Mouse (Mus musculus) inflammation-experienced regulatory T-cells (primary cell): Measurements from ENCODE around the gene Pla2g1b. TPM values are rescaled to one million over a fixed set of nuclear protein-coding genes. Genes with fewer than 3 reads are reported as not detected.

Experiments
- polyA plus RNA-seq, 2 experiments: library from polyadenylated mRNA; unstranded; fragments of 100-300 nt; shearing (Covaris generic); gene quantifications; one replicate each; pipeline ENCODE4 v1.2.1; 2017

Gene Pla2g1b
- polyA plus RNA-seq: not detected

DNA sequence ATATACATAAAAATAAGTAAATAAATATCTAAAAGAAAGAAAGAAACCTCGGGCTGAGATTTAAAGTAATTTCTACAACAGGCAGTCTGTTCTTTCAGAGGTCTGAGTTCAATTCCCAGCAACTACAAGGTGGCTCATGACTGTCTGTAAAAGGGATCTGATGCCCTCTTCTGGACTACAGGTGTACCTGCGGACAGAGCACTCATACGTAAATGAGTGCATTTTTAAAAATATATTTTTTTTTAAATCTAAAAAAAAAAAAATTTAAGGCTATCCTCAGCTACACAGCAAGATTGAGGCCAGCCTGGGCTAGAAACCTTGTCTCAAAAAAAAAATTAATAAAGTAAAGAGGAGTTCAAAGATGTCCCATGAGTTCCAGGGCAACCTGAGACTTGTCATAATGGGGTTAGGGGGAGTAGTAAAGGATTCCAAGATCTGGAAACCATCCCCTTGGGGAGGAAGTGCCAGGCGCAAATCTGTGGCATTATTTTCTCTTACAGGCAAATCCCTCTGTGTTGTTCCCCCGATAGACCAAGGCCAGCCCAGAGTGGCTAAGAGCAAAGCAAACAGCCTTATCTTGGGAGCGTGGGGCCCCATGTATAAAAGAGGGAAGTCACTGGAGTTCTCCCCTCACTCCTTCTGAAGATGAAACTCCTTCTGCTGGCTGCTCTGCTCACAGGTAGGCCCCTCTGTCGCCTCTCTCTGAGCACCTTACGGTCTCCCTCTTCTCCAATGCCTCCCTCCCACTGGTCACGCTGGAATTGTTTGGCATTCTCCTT, at the start of gene Pla2g1b:
Pla2g1b (plus strand) TSS at position 621 of the 779 bp plus-strand sequence.

DNA sequence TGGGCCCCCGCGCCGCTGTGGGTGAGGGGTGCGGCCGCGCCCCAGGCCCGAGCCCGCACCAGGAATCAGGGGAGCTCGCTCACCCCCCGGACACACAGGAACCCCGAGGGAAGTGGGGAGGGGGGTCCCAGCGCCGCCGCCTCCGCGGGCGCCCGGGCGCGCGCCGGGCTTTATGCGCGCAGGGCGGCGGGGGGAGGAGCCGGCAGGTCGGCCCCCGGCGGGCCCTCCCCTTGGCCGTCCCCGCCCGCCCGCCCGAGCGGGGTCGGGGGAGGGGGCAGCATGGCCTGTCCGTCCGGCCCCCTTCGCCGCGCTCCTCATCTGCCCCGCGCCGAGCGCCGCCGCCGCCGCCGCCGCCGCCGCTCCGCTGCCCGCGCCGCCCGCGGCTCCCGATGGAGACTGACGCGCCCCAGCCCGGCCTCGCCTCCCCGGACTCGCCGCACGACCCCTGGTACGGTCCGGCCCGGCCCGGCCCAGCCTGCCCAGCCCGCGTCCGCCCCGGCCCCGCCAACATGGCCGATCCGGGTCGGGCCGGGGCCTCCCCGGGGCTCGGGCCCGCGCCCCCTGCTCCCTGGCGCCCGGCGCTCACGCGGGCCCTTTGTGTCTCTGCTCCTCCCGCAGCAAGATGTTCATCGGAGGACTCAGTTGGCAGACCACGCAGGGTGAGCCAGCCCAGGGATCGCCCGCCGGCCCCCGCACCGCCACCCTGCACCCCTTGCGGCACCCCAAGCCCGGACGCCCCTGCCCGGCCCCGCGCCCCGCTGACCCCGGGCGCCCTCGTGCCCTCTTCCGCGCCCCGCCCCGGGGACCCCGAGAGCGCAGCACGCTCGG, 36.5 kb upstream of the Pla2g1b start, which contains the start of gene Msi1:
Msi1 (plus strand) TSS at position 241 of the 828 bp plus-strand sequence.

DNA sequence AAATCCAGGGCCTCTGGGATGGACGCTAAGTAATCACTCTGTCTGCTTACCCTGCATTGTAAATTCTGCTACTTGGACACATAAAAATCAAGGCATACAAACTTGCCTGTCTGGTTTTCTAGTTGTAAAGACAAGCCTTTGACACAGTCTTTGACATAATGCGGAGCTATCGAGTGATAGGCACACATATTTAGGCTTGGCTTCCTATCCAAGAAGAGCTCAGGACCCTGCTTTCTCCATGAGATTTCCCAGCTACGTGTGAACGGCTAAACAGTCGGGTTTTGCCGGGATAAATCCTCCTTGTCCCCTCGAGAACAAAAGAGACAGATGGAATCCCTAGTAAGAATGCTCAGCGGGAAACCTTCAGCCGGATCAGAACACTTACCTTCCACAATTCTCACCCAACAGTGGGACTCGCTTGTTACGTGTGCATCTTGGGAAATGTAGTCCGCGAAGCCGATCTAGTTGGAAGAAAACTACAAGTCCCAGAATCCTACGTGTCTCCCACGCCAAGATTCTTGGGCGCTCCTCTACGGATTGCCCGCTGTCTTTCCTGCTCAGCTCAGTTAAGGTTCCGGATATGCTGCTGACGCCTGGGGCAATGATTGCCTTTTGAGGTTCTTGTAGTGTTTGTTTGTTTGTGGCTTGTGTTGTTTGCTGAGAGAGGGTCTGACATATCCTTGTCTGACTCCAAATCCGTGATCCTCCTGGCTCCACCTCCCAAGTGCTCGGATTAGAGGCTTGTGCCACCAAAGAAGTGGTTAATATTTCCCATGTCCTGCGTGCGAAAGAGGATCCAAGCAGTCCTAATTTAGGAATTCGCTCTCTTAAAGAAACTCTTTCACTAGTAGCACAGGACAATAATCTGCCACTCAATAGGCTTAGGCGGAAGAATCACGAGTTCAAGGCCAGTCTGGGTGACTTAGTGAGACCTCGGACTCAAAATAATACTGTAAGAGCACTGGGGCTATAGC, 18.2 kb downstream of the Pla2g1b start, which contains the start of gene Sirt4:
Sirt4 (minus strand) TSS at position 779 of the 974 bp plus-strand sequence.

DNA sequence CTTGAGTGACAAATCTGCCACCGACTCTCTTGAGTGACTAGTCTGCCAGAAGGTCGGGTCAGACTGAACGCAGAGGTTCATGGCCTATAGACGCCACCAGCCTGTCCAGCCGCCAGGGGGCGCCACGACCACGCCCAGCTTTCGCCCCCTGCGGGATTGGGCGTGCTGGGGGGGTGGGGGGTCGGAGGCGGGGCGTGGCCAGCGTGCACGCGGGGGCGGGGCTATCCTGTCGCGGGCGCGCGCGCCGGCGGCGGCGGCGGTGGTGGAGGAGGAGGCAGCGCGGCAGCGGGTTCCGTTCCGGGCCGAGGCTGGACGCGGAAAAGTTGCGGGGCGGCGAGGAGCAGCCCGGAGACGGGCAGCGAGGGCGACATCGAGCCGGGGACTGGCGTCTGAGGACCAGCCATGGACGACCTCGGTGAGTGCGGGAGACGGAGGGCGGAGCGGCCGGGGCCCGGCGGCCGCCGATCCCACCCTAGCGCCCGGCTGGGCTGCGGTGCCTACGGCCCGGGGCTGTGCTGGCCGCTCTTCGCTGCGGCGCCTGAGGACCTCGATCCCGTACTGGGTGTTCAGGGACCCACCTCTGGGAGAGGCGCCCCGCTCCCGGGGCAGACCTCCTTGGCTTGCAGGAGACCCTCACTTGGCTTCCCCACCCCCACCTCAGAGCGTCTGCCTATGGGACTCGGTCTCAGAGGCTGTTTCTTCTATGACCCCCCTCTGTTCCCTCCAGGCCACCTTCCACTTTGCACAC, 40.6 kb downstream of the Pla2g1b start, which contains the start of gene Pxn:
Pxn (plus strand) TSS at position 223 of the 748 bp plus-strand sequence.

Other genes starting within 250 kb of the Pla2g1b start
- 100 to 1,000 TPM; 180 to 186 TPM for gene Pop5, start 230.4 kb upstream of the Pla2g1b start, polyA plus RNA-seq
- gene Rnf10, start 193.4 kb upstream of the Pla2g1b start, polyA plus RNA-seq: 100 to 1,000 TPM; 122 to 124 TPM
- 10 to 100 TPM; 41.6 to 49.5 TPM for gene Coq5, start 186.6 kb upstream of the Pla2g1b start, polyA plus RNA-seq
- gene Dynll1, start 165.3 kb upstream of the Pla2g1b start, polyA plus RNA-seq: 100 to 1,000 TPM; 508 to 740 TPM
- 100 to 1,000 TPM; 121 to 126 TPM for gene Srsf9, start 139.1 kb upstream of the Pla2g1b start, polyA plus RNA-seq
- 10 to 100 TPM; 23.4 to 25.1 TPM for gene Gatc, start 125.1 kb upstream of the Pla2g1b start, polyA plus RNA-seq
- gene Triap1, start 125.0 kb upstream of the Pla2g1b start, polyA plus RNA-seq: 10 to 100 TPM; 47.3 to 52.3 TPM
- 100 to 1,000 TPM; 460 to 511 TPM for gene Cox6a1, start 117.3 kb upstream of the Pla2g1b start, polyA plus RNA-seq
- 1 to 10 TPM in 1 of 2 experiments, under 1 TPM in 1; 0.24 to 1.0 TPM for gene Msi1, start 36.7 kb upstream of the Pla2g1b start, polyA plus RNA-seq
- 10 to 100 TPM in 1 of 2 experiments, 1 to 10 TPM in 1; 8.6 to 18.7 TPM for gene Sirt4, start 18.5 kb downstream of the Pla2g1b start, polyA plus RNA-seq
- gene Pxn, start 40.4 kb downstream of the Pla2g1b start, polyA plus RNA-seq: 10 to 100 TPM; 50.1 to 57.5 TPM
- gene Rplp0, start 93.2 kb downstream of the Pla2g1b start, polyA plus RNA-seq: 1,000 to 10,000 TPM; 1,423 to 1,938 TPM
- gene Gcn1l1, start 99.0 kb downstream of the Pla2g1b start, polyA plus RNA-seq: 10 to 100 TPM; 46.4 to 68.3 TPM
- gene Rab35, start 165.6 kb downstream of the Pla2g1b start, polyA plus RNA-seq: 10 to 100 TPM; 13.2 to 17.2 TPM